Mouse (Mus musculus) spleen, adult 2 months (tissue): Measurements from ENCODE around the gene Cd68. TPM values are rescaled to one million over a fixed set of nuclear protein-coding genes. Genes with fewer than 3 reads are reported as not detected.

Source experiments
- DNase-seq, 2 experiments: peaks; one replicate each; pipeline versions ENCODE4 v3.0.0 to v3.0.0-alpha.2; 2012 to 2021; ENCODE audit warnings: low spot score in 2 of 2, low read depth in 1 of 2
- H3K27ac ChIP-seq: fragments of 200-500 bp; 2 replicates; pipeline ENCODE4 v1.5.1; 2012; ENCODE audit warnings: low read length, inconsistent platforms; ENCODE audit not compliant: insufficient read depth
- H3K27me3 ChIP-seq: fragments of 200-500 bp; 2 replicates; pipeline ENCODE4 v1.6.1; 2012; ENCODE audit warnings: mild to moderate bottlenecking, moderate library complexity, low read length, inconsistent platforms; ENCODE audit not compliant: control insufficient read depth, insufficient read depth
- H3K36me3 ChIP-seq: fragments of 200-500 bp; 2 replicates; pipeline ENCODE4 v1.6.1; 2012; ENCODE audit warnings: mild to moderate bottlenecking, low read length, inconsistent platforms; ENCODE audit not compliant: control insufficient read depth, insufficient read depth
- H3K4me1 ChIP-seq: fragments of 200-500 bp; 2 replicates; pipeline ENCODE4 v1.6.1; 2011; ENCODE audit warnings: inconsistent platforms; ENCODE audit not compliant: control insufficient read depth, insufficient read depth, insufficient read length
- H3K4me3 ChIP-seq: fragments of 200-500 bp; 2 replicates; pipeline ENCODE4 v1.5.1; 2011; ENCODE audit warnings: mild to moderate bottlenecking, inconsistent platforms; ENCODE audit not compliant: insufficient read depth, insufficient read length; ENCODE audit errors: extremely low read depth
- CTCF ChIP-seq: fragments of 200-500 bp; IDR thresholded peaks from 2 replicates; pipeline ENCODE4 v1.5.1; 2011; ENCODE audit warnings: mild to moderate bottlenecking, inconsistent platforms; ENCODE audit not compliant: insufficient read depth, insufficient read length, insufficient replicate concordance; ENCODE audit errors: extremely low read depth
- POLR2A ChIP-seq: fragments of 200-500 bp; IDR thresholded peaks from 2 replicates; pipeline ENCODE4 v1.6.1; 2011; ENCODE audit warnings: low read depth, low read length, inconsistent platforms
- WGBS: fragments of 180-500 bp; shearing (Covaris S2); methylation state at CpG from one replicate; pipeline ENCODE4 v1.1.7; 2018; 5-methylcytosine and 5-hydroxymethylcytosine counted together
- polyA plus RNA-seq: library from polyadenylated mRNA; depleted of rRNA; stranded (reverse); fragments of >200 nt; gene quantifications from 2 replicates; pipeline ENCODE4 v1.2.3, GENCODE M21; 2012

Cd68 gene
- polyA plus RNA-seq, 1 experiment, result 114 TPM

GRCm38 (mm10) chr11:69685526-69686148 is 19.7 kb upstream of the Cd68 start, which contains the start of gene Tnfsf13:
TSS of gene Tnfsf13 (minus strand) at chr11:69685784.
- DNase-seq, result no peak
- peak within 1 kb of the TSS; percentile 17; the same call in 1 of the 2 replicates for H3K4me3 ChIP-seq
- TF ChIP-seq POLR2A (no peak), CTCF (no peak)
- H3K27me3 ChIP-seq, result no peaks in the 10 kb centered on the region
- peak within 1 kb of the TSS; percentile 90 for H3K27ac ChIP-seq
- H3K36me3 ChIP-seq, result no peaks in the 10 kb centered on the region
- WGBS, result 60% methylated on average over 10 of the region's 10 CpGs
- no peaks in the 10 kb centered on the region for H3K4me1 ChIP-seq

DNA sequence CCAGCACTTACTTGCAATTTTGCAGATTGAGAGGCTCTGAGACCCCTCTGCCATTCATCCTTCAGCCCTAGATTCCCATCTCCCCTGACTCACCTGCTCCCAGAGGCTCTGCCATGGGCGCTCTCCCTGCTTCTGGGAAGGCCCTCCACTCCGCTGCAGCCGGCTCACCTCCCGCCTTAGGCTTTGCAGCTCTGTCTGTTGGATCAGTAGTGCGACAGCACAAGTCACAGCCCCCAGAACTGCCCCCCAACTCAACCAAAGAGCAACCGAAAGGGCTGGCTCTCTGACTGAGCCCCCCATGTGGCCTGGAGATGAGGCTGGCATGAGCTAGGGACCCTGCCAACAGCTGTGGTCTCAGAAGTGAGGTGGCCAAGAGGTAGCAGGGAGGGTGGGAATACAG is 19.0 kb upstream of the Cd68 start:
- Histone ChIP-seq H3K4me3 (no peak overlapping the region), H3K27ac (peak overlapping the region; percentile 90), H3K4me1 (no peaks in the 10 kb centered on the region), H3K27me3 (no peaks in the 10 kb centered on the region), H3K36me3 (no peaks in the 10 kb centered on the region)
- WGBS, result 86% methylated on average over 6 of the region's 6 CpGs
- DNase-seq, result no peak
- no peak for TF ChIP-seq CTCF

DNA sequence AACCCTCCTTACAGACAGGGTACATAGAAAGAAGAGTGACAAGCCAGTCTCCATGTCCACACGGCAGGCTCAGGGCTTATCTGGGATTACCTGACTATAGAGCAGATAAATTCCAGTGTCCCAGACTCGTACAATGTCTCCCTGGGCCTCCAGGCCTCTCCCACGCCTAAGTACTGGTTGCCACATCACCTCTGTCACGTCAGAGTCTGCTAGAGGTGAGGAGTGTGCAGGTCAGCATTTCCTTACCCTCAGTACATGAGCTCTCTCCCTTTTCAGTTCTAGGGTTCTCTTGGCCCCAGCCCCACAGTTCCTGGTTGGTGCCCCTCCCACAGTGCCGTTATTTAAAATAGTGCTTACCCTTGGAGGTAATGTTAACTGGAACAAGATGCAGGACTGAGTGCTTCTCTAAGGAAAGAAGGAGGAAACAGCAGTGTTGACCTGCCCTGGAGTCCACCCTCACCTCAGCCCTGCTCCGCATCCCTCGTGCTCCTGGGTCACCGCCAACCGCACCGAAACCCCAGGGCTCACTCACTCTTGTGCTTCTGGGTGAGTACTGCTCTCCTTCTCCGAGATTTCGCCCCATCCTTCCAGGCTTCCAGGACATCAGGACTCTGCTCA is 18.3 kb upstream of the Cd68 start:
- TF ChIP-seq CTCF (no peak), POLR2A (no peak)
- WGBS, result 83% methylated on average over 12 of the region's 12 CpGs
- no peak overlapping the region; the same call in 1 of the 2 replicates for H3K27ac ChIP-seq
- H3K27me3 ChIP-seq, result no peaks in the 10 kb centered on the region
- no peaks in the 10 kb centered on the region for H3K36me3 ChIP-seq
- no peak overlapping the region for H3K4me3 ChIP-seq
- H3K4me1 ChIP-seq, result no peaks in the 10 kb centered on the region
- DNase-seq, result no peak

GRCm38 (mm10) chr11:69683576-69683975 is 17.6 kb upstream of the Cd68 start:
- DNase-seq, result no peak
- 89% methylated on average over 7 of the region's 7 CpGs for WGBS
- H3K27ac ChIP-seq, result no peak overlapping the region
- H3K27me3 ChIP-seq, result no peaks in the 10 kb centered on the region
- TF ChIP-seq CTCF (no peak), POLR2A (no peak)
- no peaks in the 10 kb centered on the region for H3K4me1 ChIP-seq
- peaks cover under 1% of the 10 kb centered on the region; the same call in 1 of the 2 replicates for H3K36me3 ChIP-seq
- no peak overlapping the region for H3K4me3 ChIP-seq

GRCm38 (mm10) chr11:69682840-69683533 is 17.0 kb upstream of the Cd68 start:
- no peaks in the 10 kb centered on the region for H3K27me3 ChIP-seq
- no peak for TF ChIP-seq POLR2A
- TF ChIP-seq CTCF, result peak; percentile 78; the same call in 1 of the 2 replicates
- H3K36me3 ChIP-seq, result peaks cover 6% of the 10 kb centered on the region; the same call in 1 of the 2 replicates
- DNase-seq, result peak; percentile 77 to 82
- H3K4me3 ChIP-seq, result no peak overlapping the region
- no peaks in the 10 kb centered on the region for H3K4me1 ChIP-seq
- 31% methylated on average over 12 of the region's 12 CpGs for WGBS
- no peak overlapping the region for H3K27ac ChIP-seq

DNA sequence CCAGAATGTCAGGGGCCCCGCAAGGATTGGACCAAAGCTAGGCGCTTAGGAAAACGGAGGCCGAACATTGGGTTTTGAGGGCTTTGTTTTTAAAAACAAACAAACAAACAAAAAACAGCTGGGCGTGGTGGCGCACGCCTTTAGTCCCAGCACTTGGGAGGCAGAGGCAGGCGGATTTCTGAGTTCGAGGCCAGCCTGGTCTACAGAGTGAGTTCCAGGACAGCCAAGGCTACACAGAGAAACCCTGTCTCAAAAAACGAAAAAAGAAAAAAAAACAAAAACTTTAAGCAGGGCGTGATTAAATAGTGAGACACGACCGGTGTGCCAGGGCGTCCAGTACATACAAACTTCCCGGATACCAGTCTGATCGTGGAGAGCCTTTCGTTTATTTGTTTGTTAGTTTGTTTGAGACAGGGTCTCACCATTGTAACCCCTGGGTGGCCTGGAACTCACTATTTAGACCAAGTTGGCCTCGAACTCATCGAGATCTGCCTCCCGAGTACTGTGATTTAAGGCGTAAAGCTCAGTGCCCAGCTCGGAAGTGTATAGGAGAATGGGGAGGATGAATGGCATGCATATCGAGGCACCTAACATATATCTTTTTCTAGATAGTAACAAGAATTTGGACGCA is 16.4 kb upstream of the Cd68 start:
- peak overlapping the region; percentile 62 for H3K4me3 ChIP-seq
- WGBS, result 18% methylated on average over 24 of the region's 24 CpGs
- peak overlapping the region; percentile 94 for H3K27ac ChIP-seq
- DNase-seq, result no peak
- no peaks in the 10 kb centered on the region for H3K27me3 ChIP-seq
- H3K4me1 ChIP-seq, result no peaks in the 10 kb centered on the region
- H3K36me3 ChIP-seq, result peaks cover 8% of the 10 kb centered on the region; the same call in 1 of the 2 replicates
- TF ChIP-seq CTCF (no peak), POLR2A (no peak)
